Mouse (Mus musculus) left cerebral cortex, adult 9 months (tissue): ENCODE measurements around the gene Adgrl2.

Source experiments
- DNase-seq, 2 experiments: peaks; one replicate each; pipeline ENCODE4 v3.0.0; 2022; ENCODE audit warnings: low spot score in 2 of 2

Gene Adgrl2

GRCm38 (mm10) chr3:148990531-148991003, at the start of gene Adgrl2:
Gene Adgrl2 (minus strand): TSS chr3:148990555.
- no peak for DNase-seq

- DNase-seq: no peak
Observed at GRCm38 (mm10) chr3:149038771-149039170, 48.4 kb upstream of the Adgrl2 start.

- no peak for DNase-seq
Observed at GRCm38 (mm10) chr3:149019925-149020324, 29.6 kb upstream of the Adgrl2 start.

- no peak for DNase-seq
Observed at GRCm38 (mm10) chr3:149009311-149009710, 19.0 kb upstream of the Adgrl2 start.

GRCm38 (mm10) chr3:149008634-149009023, 18.3 kb upstream of the Adgrl2 start:
- DNase-seq: no peak

DNA sequence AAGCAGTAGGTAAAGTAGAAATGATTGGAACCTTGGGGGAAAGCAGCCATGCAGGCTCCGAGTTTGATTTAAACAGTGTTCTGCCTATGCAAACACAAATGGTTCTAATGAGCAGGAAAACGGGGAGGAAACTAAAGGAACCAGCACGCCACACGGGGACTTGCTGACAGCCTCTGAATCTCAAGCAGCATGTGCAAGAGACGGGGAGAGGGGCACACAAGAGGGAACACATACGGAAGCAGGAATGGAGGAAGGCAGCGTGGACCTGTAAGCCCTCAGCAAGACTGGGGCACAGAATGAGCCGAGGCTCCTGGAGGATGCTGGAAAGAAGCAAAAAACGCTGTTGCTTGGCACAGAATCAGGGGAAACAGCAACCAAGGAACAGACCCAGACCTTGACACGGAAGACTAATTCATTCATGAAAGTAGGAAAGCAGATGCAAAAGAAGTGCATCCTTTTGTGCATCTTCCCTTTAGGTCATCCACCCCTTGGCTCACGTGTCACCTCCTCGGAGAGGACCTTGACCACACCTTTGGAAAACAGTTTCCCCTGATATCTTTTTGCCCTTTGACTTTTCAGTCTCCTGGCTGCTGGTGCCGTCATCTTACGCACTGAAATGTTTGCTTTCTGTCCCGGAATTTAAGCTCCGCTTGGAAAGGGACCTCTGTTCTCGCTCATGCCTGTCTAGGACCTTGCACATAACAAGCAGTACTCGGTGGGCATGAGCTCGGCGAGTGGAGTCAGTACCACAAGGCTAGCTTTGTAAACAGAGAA, 17.7 kb upstream of the Adgrl2 start:
- DNase-seq: no peak

- DNase-seq: no peak
Observed at GRCm38 (mm10) chr3:149001364-149001763, 11.0 kb upstream of the Adgrl2 start.

DNA sequence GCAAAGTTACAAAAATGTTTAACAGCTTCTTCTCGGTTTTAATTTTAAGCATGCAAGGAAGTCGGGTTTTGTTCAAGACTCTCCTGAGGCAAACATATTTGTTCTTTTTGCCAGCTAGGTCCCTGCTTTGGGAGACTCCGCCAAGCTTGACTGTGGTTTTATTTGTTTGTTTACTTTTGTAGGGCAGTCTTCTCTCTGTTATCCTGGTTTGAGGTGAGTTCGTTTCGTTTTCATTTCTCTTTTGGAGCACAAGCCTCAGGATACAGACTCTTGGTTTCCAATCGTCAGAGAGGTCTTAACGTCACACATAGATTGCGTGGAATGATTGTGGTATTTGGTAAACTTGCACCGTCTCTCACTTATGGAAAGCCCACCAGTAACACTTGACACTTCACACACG, 8.3 kb upstream of the Adgrl2 start:
- DNase-seq: no peak

DNA sequence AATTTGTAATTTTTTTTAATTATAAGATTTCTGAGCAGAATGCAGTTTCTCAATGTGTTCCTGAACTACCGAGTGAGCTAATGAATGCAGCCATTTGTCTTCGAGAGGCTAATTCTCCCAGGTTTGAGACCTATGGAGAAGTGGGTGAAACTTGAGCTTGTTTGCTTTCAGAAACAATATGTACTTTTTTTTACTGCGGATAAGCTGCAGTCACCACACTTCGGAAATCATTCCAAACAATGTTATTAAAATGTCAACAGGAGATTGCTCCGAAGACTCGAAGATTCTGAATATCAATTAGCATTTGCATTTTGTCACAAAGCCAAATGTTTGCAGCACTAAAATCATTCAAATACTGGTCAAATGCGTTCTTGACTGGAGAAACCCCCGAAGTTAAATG, 701 bp upstream of the Adgrl2 start:
- no peak for DNase-seq

DNA sequence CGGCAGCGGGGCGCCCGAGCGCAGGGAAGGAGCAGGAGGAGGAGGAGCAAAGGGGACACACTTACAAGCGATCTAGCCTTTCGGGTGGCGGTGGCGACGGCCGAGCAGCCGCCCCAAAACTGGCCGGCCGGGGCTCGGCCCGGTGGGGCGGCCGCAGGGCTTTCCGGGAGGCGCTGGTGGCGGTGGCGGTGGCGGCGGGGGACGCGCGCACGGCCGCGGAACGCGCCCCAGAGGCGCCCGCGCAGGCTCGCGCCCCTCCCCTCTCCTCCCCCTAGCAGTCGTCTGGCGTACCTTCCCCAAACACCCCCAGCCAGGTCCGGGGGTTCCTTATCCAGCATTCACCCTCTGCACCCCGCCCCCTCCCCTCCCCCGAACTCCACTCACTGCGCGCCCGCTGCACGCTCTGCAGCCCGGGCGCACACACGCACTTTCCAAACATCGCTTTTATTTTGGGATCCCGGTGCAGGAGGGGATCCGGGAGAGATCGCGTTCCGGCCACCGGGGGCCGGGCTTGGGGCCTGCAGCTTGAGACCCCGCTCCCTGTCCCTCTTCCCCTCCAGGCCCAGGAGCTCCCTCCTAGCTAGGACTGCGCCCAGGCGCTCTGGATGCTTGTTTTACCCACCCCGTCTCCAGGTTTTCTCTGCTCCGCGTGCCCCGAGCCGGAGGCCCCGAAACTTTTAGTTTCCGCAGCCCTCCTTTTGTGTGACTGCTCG, 381 bp downstream of the Adgrl2 start:
- peak in 1 of 2 experiments; percentile 35 for DNase-seq

DNA sequence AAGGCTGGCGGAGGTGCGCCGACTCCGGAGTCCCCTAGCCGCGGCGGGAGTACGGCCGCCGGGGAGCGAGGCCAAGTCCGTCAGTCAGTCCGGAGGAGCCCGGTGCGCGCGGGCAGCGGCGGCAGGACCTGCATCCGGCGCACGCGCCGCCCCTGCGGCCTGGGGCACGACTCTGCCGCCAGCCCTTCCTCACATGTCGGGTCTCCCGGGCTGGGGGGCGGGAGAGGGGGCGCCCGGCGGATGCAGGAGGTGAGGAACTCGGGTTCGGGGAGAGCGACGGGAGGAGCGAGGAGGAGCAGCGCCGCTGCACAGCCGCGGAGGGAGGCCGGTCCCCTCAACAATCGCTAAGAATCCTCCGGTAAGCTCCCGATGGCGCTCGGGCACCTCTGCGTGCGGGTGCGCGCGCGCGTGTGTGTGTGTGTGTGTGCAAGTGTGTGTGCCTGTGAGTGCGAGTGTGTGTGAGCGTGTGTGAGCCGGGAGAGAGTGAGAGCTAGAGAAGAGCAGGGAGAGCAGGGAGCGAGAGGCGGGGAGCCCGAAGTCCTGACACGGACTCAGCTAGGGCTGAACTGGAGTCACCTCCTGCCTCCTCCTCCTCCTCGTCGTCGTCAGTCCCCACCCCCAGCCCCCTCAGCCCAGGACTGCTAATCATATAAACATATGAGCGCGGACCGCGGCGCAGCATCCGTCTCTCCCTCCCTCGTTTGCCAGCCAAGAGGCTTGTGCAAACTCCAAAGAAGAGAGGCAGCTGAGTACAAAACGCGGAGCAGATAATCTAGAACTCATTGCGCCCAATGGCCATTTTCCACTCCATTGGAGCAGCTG, 1.1 kb downstream of the Adgrl2 start:
- DNase-seq: peak in 1 of 2 experiments; percentile 73

- no peak for DNase-seq
Observed at GRCm38 (mm10) chr3:148988293-148988995, 1.9 kb downstream of the Adgrl2 start.

GRCm38 (mm10) chr3:148987591-148988292, 2.6 kb downstream of the Adgrl2 start:
- peak in 1 of 2 experiments; percentile 46 for DNase-seq

- DNase-seq: peak in 1 of 2 experiments; percentile 16
Observed at GRCm38 (mm10) chr3:148986894-148987590, 3.3 kb downstream of the Adgrl2 start.

- DNase-seq: no peak
Observed at GRCm38 (mm10) chr3:148986296-148986893, 4.0 kb downstream of the Adgrl2 start.

DNA sequence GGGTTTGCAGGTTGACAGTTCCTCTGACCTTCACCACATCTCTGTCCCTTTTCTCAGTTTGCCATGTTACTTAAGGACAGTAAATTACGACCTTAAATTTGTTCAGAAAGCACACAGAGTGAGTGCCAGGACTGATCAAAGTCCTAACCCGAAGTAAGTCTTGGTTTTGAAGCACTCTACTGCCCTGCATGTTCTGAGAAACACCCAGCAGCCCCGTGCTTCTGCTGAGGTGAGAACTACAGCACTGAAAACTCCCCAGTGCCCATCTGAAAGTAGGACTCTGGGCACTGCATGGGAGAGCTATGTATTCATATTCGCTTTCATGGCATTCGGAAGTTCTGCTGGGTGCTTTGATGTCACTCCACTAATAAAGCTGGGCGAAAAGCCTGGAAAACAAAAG, 6.0 kb downstream of the Adgrl2 start:
- no peak for DNase-seq

DNA sequence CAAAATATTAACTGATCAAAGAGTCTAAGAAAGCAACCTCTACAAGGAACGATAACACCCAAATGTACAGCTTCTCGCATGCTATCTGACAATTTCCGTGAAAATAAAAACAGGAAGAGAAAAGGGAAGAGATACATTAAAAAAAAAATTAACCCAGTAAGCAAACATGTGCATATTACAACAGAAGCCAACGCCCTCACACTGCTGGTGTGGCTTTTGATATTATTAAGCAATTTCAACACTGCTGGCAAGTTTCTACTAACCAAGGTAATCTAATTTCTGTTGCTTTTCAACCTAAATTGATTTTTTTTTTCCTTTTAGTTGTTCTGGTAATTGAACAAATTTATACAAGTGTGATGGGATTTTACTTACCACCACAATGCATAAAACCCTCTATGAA, 8.0 kb downstream of the Adgrl2 start:
- no peak for DNase-seq

DNA sequence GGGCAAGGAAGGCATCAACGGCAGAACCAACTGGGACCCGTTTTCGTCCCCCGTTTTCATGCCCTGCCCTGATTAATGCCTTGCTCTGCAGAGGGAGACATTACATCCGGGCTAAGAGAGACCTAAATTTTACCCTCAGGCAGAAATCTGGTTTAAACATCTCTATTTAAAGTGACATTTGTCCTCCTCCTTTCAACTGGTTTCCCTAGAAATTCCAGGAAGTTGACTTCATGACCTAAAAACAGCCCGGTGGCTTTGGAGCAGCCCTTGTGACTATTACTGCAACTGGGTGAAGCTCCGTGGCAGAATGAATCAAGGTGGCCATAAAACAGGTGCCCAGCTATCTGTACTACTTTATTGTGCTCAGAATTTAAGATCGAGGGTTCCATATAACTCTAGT, 8.6 kb downstream of the Adgrl2 start:
- no peak for DNase-seq

- DNase-seq: no peak
Observed at GRCm38 (mm10) chr3:148978541-148978940, 11.8 kb downstream of the Adgrl2 start.

DNA sequence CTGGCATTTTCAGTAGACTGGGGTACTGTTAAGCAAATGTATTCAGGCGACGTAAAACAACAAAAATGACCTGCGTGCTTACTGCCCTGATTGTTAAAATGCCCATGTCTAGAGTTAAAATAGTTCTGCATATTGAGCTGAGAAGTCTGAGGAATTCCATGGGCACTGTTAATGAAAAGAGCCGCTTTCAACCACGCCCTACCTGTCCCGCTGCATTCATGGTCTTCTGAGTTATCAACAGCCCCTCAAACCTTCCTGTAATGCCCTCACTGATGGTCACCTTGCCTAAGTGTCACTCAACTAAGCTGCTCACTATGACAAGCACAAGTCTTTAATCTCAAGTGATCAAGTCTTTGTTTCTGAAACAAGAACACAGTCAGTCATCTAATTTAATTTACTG, 12.5 kb downstream of the Adgrl2 start:
- no peak for DNase-seq
